Mouse (Mus musculus) kidney, postnatal 0 days (tissue): Measurements from ENCODE around the gene Txndc9. TPM values are rescaled to one million over a fixed set of nuclear protein-coding genes. Genes with fewer than 3 reads are reported as not detected.

Experiments used
- ATAC-seq: fragments of 200-750 bp; cut with Nextera tagmentation; replicated peaks from 2 replicates; pipeline ENCODE4 v1.8.0; 2017; ENCODE audit warnings: low read depth, moderate number of reproducible peaks, moderate TSS enrichment, moderate library complexity; ENCODE audit not compliant: low FRiP score
- DNase-seq: peaks from one replicate; pipeline ENCODE4 v3.0.0-alpha.2; 2016; ENCODE audit warnings: low spot score
- H3K27ac ChIP-seq: fragments of 300-500 bp; sonication (generic); 2 replicates; pipeline ENCODE4 v1.5.1; 2014; ENCODE audit warnings: mild to moderate bottlenecking
- H3K27me3 ChIP-seq: fragments of 300-500 bp; sonication (generic); 2 replicates; pipeline ENCODE4 v1.6.1; 2014; ENCODE audit warnings: low read length, mixed read lengths; ENCODE audit not compliant: insufficient read depth
- H3K36me3 ChIP-seq: fragments of 300-500 bp; sonication (generic); 2 replicates; pipeline ENCODE4 v1.6.1; 2014; ENCODE audit warnings: low read length, mixed read lengths; ENCODE audit not compliant: insufficient read depth
- H3K4me1 ChIP-seq: fragments of 300-500 bp; sonication (generic); replicated peaks from 2 replicates; pipeline ENCODE4 v1.6.1; 2014; ENCODE audit warnings: antibody characterized with exemption, low read length, mixed read lengths; ENCODE audit not compliant: insufficient read depth
- H3K4me2 ChIP-seq: fragments of 300-500 bp; sonication (generic); 2 replicates; pipeline ENCODE4 v1.6.1; 2014; ENCODE audit warnings: mild to moderate bottlenecking, low read length, moderate library complexity, mixed read lengths
- H3K4me3 ChIP-seq: fragments of 300-500 bp; sonication (generic); replicated peaks from 2 replicates; pipeline ENCODE4 v1.5.1; 2014; ENCODE audit warnings: low read depth, low read length
- H3K9ac ChIP-seq: fragments of 300-500 bp; sonication (generic); 2 replicates; pipeline ENCODE4 v1.6.1; 2014; ENCODE audit warnings: low read depth, low read length
- H3K9me3 ChIP-seq: fragments of 300-500 bp; sonication (generic); replicated peaks from 2 replicates; pipeline ENCODE4 v1.6.1; 2016; ENCODE audit warnings: low read length, inconsistent platforms, mixed read lengths
- CTCF ChIP-seq: IDR thresholded peaks from 2 replicates; pipeline ENCODE4 v1.5.1; 2016; ENCODE audit warnings: antibody characterized with exemption, low read depth, mild to moderate bottlenecking, moderate library complexity
- WGBS: fragments of 180-500 bp; shearing (Covaris S2); extraction: QIAGEN DNeasy Blood & Tissue Kit; methylation state at CpG from one replicate; pipeline ENCODE4 v1.1.7; 2014; 5-methylcytosine and 5-hydroxymethylcytosine counted together
- polyA plus RNA-seq: library from polyadenylated mRNA; unstranded; fragments of >200 nt; fragmentation: Nextera tagmentation; extraction: Ambion mirVana; gene quantifications from 2 replicates; pipeline ENCODE4 v1.2.1, GENCODE M21; 2015

Gene Txndc9
- polyA plus RNA-seq, 1 experiment from 2014 or later = 135 TPM

DNA sequence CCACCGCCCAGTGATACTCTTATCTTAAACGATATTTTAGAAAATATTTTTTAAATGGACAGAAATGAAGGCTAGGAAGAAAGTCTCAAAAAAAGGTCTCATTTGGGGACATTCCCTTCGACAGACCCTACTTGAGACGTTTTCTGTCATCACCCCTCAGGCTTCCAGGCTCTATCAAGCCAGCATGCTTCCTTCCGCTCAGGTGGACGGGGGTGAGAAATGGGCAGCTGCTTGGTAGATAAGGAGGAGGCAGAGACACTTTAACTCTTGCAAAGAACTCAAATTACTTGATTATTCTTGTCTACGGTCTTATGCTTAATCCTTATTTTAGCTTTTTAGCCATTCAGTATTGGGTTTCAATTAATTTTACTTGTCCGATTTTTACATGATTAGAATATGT is 3.2 kb upstream of the Txndc9 start:
- no peak overlapping the region for H3K4me3 ChIP-seq
- H3K27me3 ChIP-seq = no peaks in the 10 kb centered on the region
- ATAC-seq (no peak), DNase-seq (no peak)
- H3K9ac ChIP-seq = no peak overlapping the region
- no peak for TF ChIP-seq CTCF
- H3K9me3 ChIP-seq = no peaks in the 10 kb centered on the region
- no peaks in the 10 kb centered on the region for H3K36me3 ChIP-seq
- H3K4me2 ChIP-seq = no peak overlapping the region
- 94% methylated on average over 8 of the region's 8 CpGs for WGBS
- no peak overlapping the region for H3K27ac ChIP-seq
- H3K4me1 ChIP-seq = 0 out of 2 replicates have a peak, but pooled peaks cover 14% of the 10 kb centered on the region

DNA sequence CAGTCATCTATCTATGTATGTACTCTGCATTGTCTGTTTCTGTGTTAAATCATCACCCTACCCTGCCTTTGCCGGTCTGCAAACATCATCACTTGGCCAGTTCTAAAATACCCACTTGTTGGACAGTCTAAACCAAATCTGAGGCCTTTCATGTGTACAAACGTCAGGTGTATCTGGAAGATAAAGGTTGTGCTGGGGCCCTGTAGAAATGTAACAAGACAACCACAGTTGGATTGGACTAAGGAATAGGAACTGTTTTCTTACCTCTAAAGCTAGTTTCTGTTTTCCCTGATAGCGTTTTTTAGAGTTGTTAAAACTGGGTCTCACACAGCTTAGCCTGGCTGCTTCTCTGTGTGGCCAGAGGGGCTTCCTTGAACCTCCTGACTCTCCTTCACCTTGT is 1.9 kb upstream of the Txndc9 start:
- H3K27me3 ChIP-seq = no peaks in the 10 kb centered on the region
- H3K36me3 ChIP-seq = peaks cover 10% of the 10 kb centered on the region; the same call in 1 of the 2 replicates
- ATAC-seq = no peak
- peak overlapping the region; percentile 88; the same call in 1 of the 2 replicates for H3K4me2 ChIP-seq
- H3K4me1 ChIP-seq = 0 out of 2 replicates have a peak, but pooled peaks cover 14% of the 10 kb centered on the region
- H3K9ac ChIP-seq = no peak overlapping the region
- DNase-seq = no peak
- TF ChIP-seq CTCF = no peak
- 75% methylated on average over 3 of the region's 3 CpGs for WGBS
- no peaks in the 10 kb centered on the region for H3K9me3 ChIP-seq
- H3K4me3 ChIP-seq = no peak overlapping the region
- no peak overlapping the region for H3K27ac ChIP-seq

DNA sequence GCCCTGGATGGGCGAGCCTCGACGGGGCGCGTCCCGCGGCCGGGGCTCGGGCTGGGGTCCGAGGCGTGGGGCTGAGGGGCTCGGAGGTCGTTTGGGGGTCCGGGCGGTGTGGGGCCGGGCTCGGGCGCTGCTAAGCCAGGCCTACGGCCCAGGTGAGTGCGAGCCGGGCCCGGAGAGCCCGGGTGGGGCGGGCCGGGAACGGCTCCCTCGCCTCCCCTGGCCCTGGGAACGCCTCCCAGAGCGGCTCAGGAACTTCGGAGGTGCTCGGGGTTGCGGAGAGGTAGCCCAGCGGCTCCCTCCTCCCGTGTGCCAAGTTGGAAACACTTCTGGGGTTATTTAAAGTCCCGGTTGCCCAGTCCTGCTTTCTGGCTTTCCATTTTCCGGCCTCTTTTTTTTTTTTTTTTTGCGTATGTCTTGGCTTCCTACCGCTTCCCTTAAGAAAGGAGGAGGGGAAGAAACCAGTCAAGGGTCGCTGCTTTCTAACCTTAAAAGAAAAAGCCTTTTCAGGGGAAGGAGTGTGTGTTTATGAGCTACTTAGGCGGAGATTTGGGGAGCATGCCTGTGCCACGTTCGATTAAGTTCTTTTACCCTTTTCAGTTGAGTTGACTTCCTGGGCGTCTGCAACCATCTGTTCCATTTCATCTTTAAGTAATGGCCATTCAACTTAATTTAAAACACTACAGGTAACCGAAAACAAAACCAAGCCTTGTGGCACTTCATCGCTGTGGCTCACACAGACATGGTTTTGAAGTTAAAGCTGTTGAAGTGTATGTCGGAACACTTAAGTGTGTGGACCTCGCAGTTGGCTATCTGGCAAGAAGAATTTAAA is 892 bp upstream of the Txndc9 start:
- Histone ChIP-seq H3K36me3 (peaks cover 19% of the 10 kb centered on the region), H3K4me3 (peak overlapping the region; percentile 95), H3K9ac (peak overlapping the region; percentile 96), H3K27ac (peak overlapping the region; percentile 91), H3K4me1 (0 out of 2 replicates have a peak, but pooled peaks cover 14% of the 10 kb centered on the region), H3K4me2 (peak overlapping the region; percentile 88), H3K27me3 (no peaks in the 10 kb centered on the region), H3K9me3 (no peaks in the 10 kb centered on the region)
- DNase-seq = peak; percentile 14
- peak; percentile 27 for ATAC-seq
- WGBS = 4% methylated on average over 29 of the region's 47 CpGs
- no peak for TF ChIP-seq CTCF

DNA sequence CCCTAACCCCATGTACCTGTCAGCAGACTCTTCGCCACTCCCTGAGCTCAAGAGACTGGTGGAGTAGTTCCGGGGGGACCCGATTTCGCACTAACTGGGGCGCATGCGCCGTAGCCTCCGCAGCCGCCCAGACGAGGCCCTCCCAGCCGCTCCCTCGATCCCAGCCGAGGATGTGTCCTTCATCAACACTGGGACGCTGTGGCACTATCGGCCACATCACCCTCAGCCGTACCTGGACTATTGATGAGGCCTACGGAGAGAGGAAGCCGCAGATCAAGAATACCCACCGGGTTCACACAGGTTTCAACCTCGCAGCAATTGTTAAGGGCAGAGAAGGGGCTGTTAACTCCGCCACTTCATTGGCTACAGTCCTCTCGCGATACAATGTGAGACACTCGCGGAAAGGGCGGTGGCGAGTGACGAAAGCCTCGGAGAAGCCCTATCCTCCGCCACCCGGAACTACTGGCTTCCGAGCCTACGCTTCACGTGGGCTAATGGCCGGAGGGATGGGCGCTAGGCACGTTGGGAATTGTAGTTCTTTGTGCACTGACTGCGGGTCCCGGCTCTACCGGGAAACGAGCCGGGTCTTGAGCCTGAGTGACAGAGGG is 712 bp downstream of the Txndc9 start:
- Histone ChIP-seq H3K4me2 (peak overlapping the region; percentile 88), H3K27ac (peak overlapping the region; percentile 97), H3K4me3 (peak overlapping the region; percentile 95), H3K9me3 (no peaks in the 10 kb centered on the region), H3K9ac (peak overlapping the region; percentile 96), H3K27me3 (no peaks in the 10 kb centered on the region), H3K4me1 (0 out of 2 replicates have a peak, but pooled peaks cover 14% of the 10 kb centered on the region), H3K36me3 (peaks cover 31% of the 10 kb centered on the region)
- TF ChIP-seq CTCF = no peak
- DNase-seq = peak; percentile 99
- under 1% methylated on average over 42 of the region's 42 CpGs for WGBS
- ATAC-seq = peak; percentile 97

DNA sequence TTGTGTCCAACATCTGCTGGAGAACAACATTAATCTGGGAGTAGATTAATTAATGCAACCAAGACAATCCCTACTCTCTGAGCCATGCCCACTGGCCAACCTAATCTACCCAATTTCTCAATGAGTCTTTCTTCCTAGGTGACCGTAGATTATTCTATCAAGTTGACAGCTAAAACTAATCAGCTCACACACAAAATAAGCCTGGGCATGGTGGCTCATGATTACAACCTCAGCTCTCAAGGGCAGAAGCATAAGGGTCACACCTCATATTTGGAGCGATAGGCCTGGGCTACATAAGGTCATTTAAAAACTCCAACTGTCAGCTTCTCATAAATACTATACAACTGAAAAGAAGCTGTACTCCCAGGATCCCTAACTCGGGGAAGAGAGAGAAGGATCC is 1.5 kb downstream of the Txndc9 start:
- Histone ChIP-seq H3K36me3 (peaks cover 37% of the 10 kb centered on the region), H3K4me3 (peak overlapping the region; percentile 95), H3K9me3 (no peaks in the 10 kb centered on the region), H3K27ac (no peak overlapping the region), H3K27me3 (no peaks in the 10 kb centered on the region), H3K9ac (peak overlapping the region; percentile 96), H3K4me2 (peak overlapping the region; percentile 88), H3K4me1 (0 out of 2 replicates have a peak, but pooled peaks cover 14% of the 10 kb centered on the region)
- WGBS = 49% methylated on average over 3 of the region's 3 CpGs
- ATAC-seq = no peak
- no peak for TF ChIP-seq CTCF
- DNase-seq = no peak

DNA sequence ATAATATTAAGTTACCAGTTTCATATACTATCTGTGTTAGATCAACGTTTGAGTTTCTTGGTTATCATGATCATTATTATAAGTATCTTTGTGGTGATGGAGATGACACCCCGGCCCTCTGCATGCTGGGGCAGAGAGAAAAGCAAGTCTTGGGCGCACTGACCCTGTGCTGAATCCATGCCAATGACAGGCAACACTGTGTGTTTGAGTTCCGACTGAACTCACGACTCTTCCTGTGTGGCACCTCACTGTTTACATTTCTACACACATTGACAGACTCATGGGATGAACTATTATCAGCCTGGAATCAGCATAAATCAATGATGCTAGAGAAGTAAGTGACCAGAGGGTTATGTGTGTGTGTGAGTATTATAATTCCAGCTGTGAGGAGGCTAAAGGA is 9.8 kb downstream of the Txndc9 start:
- H3K4me3 ChIP-seq = no peak overlapping the region
- ATAC-seq (no peak), DNase-seq (no peak)
- H3K9me3 ChIP-seq = no peaks in the 10 kb centered on the region
- TF ChIP-seq CTCF = no peak
- H3K4me1 ChIP-seq = no peaks in the 10 kb centered on the region
- no peak overlapping the region for H3K27ac ChIP-seq
- no peaks in the 10 kb centered on the region for H3K27me3 ChIP-seq
- WGBS = 87% methylated on average over 5 of the region's 5 CpGs
- H3K4me2 ChIP-seq = no peak overlapping the region
- H3K36me3 ChIP-seq = peaks cover 58% of the 10 kb centered on the region
- H3K9ac ChIP-seq = no peak overlapping the region
